Mouse (Mus musculus) heart, embryonic 14.5 days (tissue): ENCODE measurements at regions not wholly inside any gene's neighbourhood (a gene's known extent, or its start where the extent isn't known, plus 50 kb on each side); places are given as distances from the start of the nearest gene placed in this dataset.
"Not testable (repeated sequence)": the region's sequence is repeated elsewhere in the genome, so short reads cannot be mapped to it uniquely, and the experiment has no call there.

ENCODE experiments used
- ATAC-seq: fragments of 200-750 bp; cut with Nextera tagmentation; 2 replicates; pipeline ENCODE4 v1.8.0; 2017; ENCODE audit warnings: low read depth, moderate TSS enrichment; ENCODE audit not compliant: insufficient number of reproducible peaks, insufficient read depth, low FRiP score
- H3K27ac ChIP-seq, 2 experiments: fragments of 200-500 bp in 1 of 2; fragments of 300-500 bp in 1 of 2; sonication (generic) in 1 of 2; replicated peaks in 1 of 2; 2 replicates each; pipeline ENCODE4 v1.5.1; 2012 to 2014; ENCODE audit warnings: low read depth in 2 of 2, low read length in 2 of 2, control low read depth in 1 of 2, mild to moderate bottlenecking in 1 of 2, mixed read lengths in 1 of 2; ENCODE audit not compliant: control insufficient read depth in 1 of 2, insufficient read depth in 1 of 2
- H3K27me3 ChIP-seq: fragments of 300-500 bp; sonication (generic); 2 replicates; pipeline ENCODE4 v1.6.1; 2014; ENCODE audit warnings: mild to moderate bottlenecking, low read length, control low read depth; ENCODE audit not compliant: control insufficient read depth, insufficient read depth
- H3K36me3 ChIP-seq: fragments of 300-500 bp; sonication (generic); 2 replicates; pipeline ENCODE4 v1.6.1; 2014; ENCODE audit warnings: mild to moderate bottlenecking, control low read depth, low read length, mixed read lengths; ENCODE audit not compliant: control insufficient read depth, insufficient read depth
- H3K4me1 ChIP-seq, 2 experiments: fragments of 200-500 bp in 1 of 2; fragments of 300-500 bp in 1 of 2; sonication (generic) in 1 of 2; 2 replicates each; pipeline ENCODE4 v1.6.1; 2012 to 2014; ENCODE audit warnings: low read length in 2 of 2, control low read depth in 1 of 2, mixed read lengths in 1 of 2; ENCODE audit not compliant: control insufficient read depth in 2 of 2, insufficient read depth in 2 of 2
- H3K4me2 ChIP-seq: fragments of 300-500 bp; sonication (generic); 2 replicates; pipeline ENCODE4 v1.6.1; 2014; ENCODE audit warnings: mild to moderate bottlenecking, low read length
- H3K4me3 ChIP-seq, 2 experiments: fragments of 200-500 bp in 1 of 2; fragments of 300-500 bp in 1 of 2; sonication (generic) in 1 of 2; 2 replicates each; pipeline ENCODE4 v1.5.1; 2012 to 2014; ENCODE audit warnings: low read length in 2 of 2, mild to moderate bottlenecking in 2 of 2, control low read depth in 1 of 2, low read depth in 1 of 2, moderate library complexity in 1 of 2; ENCODE audit not compliant: control insufficient read depth in 1 of 2, insufficient read depth in 1 of 2
- H3K9ac ChIP-seq: fragments of 300-500 bp; sonication (generic); 2 replicates; pipeline ENCODE4 v1.6.1; 2014; ENCODE audit warnings: mild to moderate bottlenecking, low read length
- H3K9me3 ChIP-seq: fragments of 300-500 bp; sonication (generic); 2 replicates; pipeline ENCODE4 v1.6.1; 2016; ENCODE audit warnings: low read length, control low read depth; ENCODE audit not compliant: control insufficient read depth
- WGBS: fragments of 180-500 bp; shearing (Covaris S2); extraction: QIAGEN DNeasy Blood & Tissue Kit; methylation state at CpG from one replicate; pipeline ENCODE4 v1.1.7; 2014; 5-methylcytosine and 5-hydroxymethylcytosine counted together

DNA sequence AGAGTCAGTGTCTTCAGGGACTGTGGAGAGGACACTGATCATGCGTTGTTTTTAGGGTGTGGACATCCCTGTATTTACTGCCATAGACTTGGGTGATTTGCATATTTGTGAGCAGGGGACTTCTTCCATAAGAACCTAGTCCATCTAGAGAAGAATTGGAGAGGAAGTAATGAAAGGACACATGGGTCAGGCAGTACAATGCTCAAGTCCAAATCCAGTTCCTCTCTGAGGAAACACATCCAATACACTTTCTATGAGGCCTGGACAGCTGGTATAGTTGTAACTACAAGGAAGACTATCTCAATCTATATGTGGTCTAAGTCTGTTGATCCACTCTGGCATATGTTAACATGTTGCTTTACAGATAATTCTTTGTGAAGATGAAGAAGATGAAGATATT lies 734.9 kb upstream of the Zfp386 start:
- not testable (repeated sequence) for H3K36me3 ChIP-seq, H3K9me3 ChIP-seq, H3K4me3 ChIP-seq, H3K9ac ChIP-seq, H3K27ac ChIP-seq, H3K4me2 ChIP-seq, H3K4me1 ChIP-seq, H3K27me3 ChIP-seq, ATAC-seq
- 63% methylated on average over 1 of the region's 1 CpGs for WGBS

DNA sequence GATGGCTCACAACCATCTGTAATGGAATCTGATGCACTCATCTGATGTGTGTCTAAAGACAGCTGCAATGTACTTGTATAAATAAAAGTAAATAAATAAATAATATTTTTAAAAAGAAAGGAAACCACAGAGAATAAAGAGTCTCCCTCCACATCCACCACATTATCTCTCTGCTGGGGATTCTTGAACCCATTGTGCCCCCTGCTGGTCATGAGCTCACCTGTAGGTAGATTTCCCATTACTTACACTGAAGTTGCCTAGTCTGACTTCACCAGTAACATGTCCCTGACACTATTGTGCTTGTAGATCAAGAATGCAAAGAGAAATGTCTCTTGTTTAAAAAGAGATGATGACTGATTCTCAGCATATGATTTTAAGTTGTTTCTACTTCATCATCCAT lies 726.9 kb upstream of the Zfp386 start:
- H3K36me3 ChIP-seq, H3K4me1 ChIP-seq, ATAC-seq, H3K9ac ChIP-seq, H3K4me2 ChIP-seq, H3K9me3 ChIP-seq, H3K27ac ChIP-seq, H3K4me3 ChIP-seq, H3K27me3 ChIP-seq: not testable (repeated sequence)

GRCm38 (mm10) chr12:115328439-115328838 lies 719.1 kb upstream of the Zfp386 start:
- H3K4me1 ChIP-seq, result no peaks in the 10 kb centered on the region
- WGBS, result 25% methylated on average over 1 of the region's 1 CpGs
- ATAC-seq, result no peak
- H3K36me3 ChIP-seq, result no peaks in the 10 kb centered on the region
- H3K27me3 ChIP-seq, result no peaks in the 10 kb centered on the region
- H3K4me2 ChIP-seq, result no peak overlapping the region
- H3K9ac ChIP-seq, result no peak overlapping the region
- H3K4me3 ChIP-seq, result no peak overlapping the region
- no peak overlapping the region for H3K27ac ChIP-seq
- H3K9me3 ChIP-seq, result no peaks in the 10 kb centered on the region; the same call in 1 of the 2 replicates

GRCm38 (mm10) chr12:115334770-115335169 lies 712.8 kb upstream of the Zfp386 start:
- not testable (repeated sequence) for H3K4me3 ChIP-seq, H3K9me3 ChIP-seq, ATAC-seq, H3K9ac ChIP-seq, H3K4me2 ChIP-seq, H3K36me3 ChIP-seq, H3K27ac ChIP-seq, H3K4me1 ChIP-seq, H3K27me3 ChIP-seq
- 56% methylated on average over 2 of the region's 3 CpGs for WGBS

GRCm38 (mm10) chr12:115336594-115336993 lies 710.9 kb upstream of the Zfp386 start:
- WGBS, result 82% methylated on average over 1 of the region's 1 CpGs
- H3K4me1 ChIP-seq, result no peaks in the 10 kb centered on the region
- no peaks in the 10 kb centered on the region for H3K9me3 ChIP-seq
- H3K4me2 ChIP-seq, result no peak overlapping the region
- ATAC-seq, result no peak
- H3K4me3 ChIP-seq, result no peak overlapping the region
- H3K36me3 ChIP-seq, result no peaks in the 10 kb centered on the region
- H3K9ac ChIP-seq, result no peak overlapping the region
- H3K27me3 ChIP-seq, result no peaks in the 10 kb centered on the region
- H3K27ac ChIP-seq, result no peak overlapping the region

- ATAC-seq, H3K27ac ChIP-seq, H3K4me1 ChIP-seq, H3K27me3 ChIP-seq, H3K4me3 ChIP-seq, H3K9ac ChIP-seq, H3K4me2 ChIP-seq, H3K36me3 ChIP-seq, H3K9me3 ChIP-seq: not testable (repeated sequence)
- 32% methylated on average over 2 of the region's 6 CpGs for WGBS
Observed at GRCm38 (mm10) chr12:115346112-115346511, 701.4 kb upstream of the Zfp386 start.

DNA sequence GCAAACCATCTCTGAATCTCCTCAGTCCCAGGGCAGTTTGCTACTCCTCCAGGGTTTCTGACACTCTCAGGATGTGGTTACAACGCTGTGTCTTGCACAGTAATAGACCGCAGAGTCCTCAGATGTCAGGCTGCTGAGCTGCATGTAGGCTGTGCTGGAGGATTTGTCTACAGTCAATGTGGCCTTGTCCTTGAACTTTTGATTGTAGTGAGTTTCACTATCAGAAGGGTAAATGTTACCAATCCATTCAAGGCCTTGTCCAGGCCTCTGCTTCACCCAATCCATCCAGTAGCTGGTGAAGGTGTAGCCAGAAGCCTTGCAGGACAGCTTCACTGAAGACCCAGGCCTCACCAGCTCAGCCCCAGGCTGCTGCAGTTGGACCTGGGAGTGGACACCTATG lies 688.5 kb upstream of the Zfp386 start:
- not testable (repeated sequence) for H3K9ac ChIP-seq, H3K36me3 ChIP-seq, H3K27ac ChIP-seq, H3K4me1 ChIP-seq, ATAC-seq, H3K4me3 ChIP-seq, H3K9me3 ChIP-seq, H3K27me3 ChIP-seq, H3K4me2 ChIP-seq
- 56% methylated on average over 2 of the region's 2 CpGs for WGBS

DNA sequence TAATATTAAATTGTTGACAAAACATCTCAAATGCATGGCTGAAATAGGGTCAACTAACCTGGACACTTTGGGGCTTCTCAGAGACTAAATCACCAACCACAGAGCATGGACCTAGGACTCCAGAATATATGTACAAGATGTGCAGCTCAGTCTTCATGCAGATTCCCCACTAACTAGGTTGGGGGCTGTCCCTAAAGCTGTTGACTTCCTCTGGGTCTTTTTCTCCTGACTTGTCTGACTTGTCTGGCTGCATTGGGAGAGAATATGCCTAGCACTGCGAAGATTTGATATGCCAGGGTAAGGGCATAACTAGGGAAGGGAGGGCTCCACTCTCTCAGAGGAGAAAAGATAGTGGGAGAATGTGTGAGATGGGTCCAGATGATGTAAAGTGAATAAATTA lies 681.9 kb upstream of the Zfp386 start:
- H3K4me1 ChIP-seq, H3K4me3 ChIP-seq, H3K9me3 ChIP-seq, H3K36me3 ChIP-seq, H3K27me3 ChIP-seq, H3K4me2 ChIP-seq, ATAC-seq, H3K27ac ChIP-seq, H3K9ac ChIP-seq: not testable (repeated sequence)
- 33% methylated on average over 1 of the region's 1 CpGs for WGBS
